Mouse (Mus musculus): Measurements from ENCODE around the gene Rhox2g.
"Not testable (repeated sequence)": the region's sequence is repeated elsewhere in the genome, so short reads cannot be mapped to it uniquely, and the experiment has no call there.

Rhox2g gene

GRCm38 (mm10) chrX:37643370-37643769 is at the start of gene Rhox2g:
Gene Rhox2g (minus strand): TSS chrX:37643470.
- not testable (repeated sequence) for DNase-seq

GRCm38 (mm10) chrX:37692261-37692660 is 49.0 kb upstream of the Rhox2g start:
- DNase-seq: no peak

GRCm38 (mm10) chrX:37683031-37683715 is 39.9 kb upstream of the Rhox2g start:
- no peak for DNase-seq

GRCm38 (mm10) chrX:37673177-37673576 is 29.9 kb upstream of the Rhox2g start, which contains the start of gene Rhox2h:
Gene Rhox2h (minus strand): TSS chrX:37673277.
- DNase-seq: not testable (repeated sequence)

- not testable (repeated sequence) for DNase-seq
Measured at GRCm38 (mm10) chrX:37668664-37669063, 25.4 kb upstream of the Rhox2g start, which contains the start of gene Rhox3h. Gene Rhox3h (minus strand): TSS chrX:37668764.

- DNase-seq: not testable (repeated sequence)
Measured at GRCm38 (mm10) chrX:37651227-37651626, 8.0 kb upstream of the Rhox2g start, which contains the start of gene Rhox4g. Gene Rhox4g (minus strand): TSS chrX:37651327.

GRCm38 (mm10) chrX:37628512-37628911 is 14.8 kb downstream of the Rhox2g start, which contains the start of gene Rhox3g:
Gene Rhox3g (minus strand): TSS chrX:37628612.
- not testable (repeated sequence) for DNase-seq

GRCm38 (mm10) chrX:37607604-37608003 is 35.7 kb downstream of the Rhox2g start, which contains the start of gene Rhox4f:
Gene Rhox4f (minus strand): TSS chrX:37607704.
- not testable (repeated sequence) for DNase-seq
